Mouse (Mus musculus) ZHBTc4 (cell line): ENCODE data around the gene Ifrd1.
"Not testable (repeated sequence)": the region's sequence is repeated elsewhere in the genome, so short reads cannot be mapped to it uniquely, and the experiment has no call there.

ENCODE experiments used
- DNase-seq: peaks from one replicate; pipeline ENCODE4 v3.0.0-alpha.2; 2011; ENCODE audit warnings: low read depth, low spot score

Gene Ifrd1

DNA sequence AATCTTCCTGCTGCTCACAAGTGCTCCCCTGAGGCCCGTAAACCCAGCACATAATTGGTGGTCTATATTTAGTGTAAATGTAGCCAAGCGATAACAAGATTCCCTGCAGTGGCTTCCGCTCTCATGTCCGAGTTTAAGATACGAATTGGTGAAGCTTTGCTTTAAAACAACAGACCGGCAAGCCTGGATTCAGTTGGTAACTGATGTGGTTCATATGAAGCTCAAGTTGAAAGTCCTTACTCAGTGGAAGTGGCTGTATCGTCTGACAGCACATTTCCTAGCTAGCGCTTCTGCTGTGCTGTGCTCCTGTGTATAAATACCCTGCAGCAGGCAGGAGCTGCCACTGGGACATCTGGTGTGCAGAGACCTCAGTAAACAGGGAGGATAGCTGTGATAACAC, 49.0 kb downstream of the Ifrd1 start, which contains the start of gene Lsmem1:
Gene Lsmem1 (minus strand): TSS at position 189 of the 400 bp plus-strand sequence.
- DNase-seq: no peak

DNA sequence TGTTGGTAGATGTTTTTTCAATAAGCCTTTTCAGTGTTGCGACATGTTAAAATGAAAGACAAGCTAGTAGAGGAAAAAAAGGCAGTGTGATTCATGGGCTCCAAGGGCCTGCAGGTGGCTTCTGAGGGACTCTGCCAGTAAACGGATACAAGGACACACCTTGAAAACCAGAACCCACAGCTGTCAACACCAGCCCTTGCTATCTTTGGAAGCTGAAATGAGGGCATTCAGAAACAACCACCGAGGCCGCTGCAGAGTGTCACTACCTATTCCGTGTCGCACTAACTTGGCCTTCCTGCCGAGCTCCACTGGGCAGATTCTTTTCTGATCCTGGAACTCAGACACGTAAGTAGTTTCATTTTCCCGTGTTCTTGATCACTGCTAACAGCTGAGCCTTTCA, 49.9 kb downstream of the Ifrd1 start:
- no peak for DNase-seq

DNA sequence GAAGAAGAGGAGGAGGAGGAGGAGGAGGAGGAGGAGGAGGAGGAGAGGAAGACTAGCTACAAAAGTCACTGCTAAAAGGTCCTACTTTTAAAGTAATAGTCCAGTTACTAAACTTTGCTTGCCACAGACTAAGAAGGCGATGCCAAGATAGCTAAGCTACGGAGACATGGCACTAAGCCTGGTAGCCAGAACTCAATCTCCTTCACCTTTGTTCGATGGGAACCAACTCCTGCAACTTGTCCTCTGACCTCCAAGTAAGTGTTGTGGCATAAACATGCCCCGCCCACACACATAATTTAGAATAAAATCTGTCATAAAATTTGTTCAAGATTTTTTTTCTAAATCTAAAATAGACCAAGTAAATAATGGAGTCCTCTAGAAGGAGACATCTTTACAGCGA, 50.3 kb downstream of the Ifrd1 start:
- DNase-seq: no peak

DNA sequence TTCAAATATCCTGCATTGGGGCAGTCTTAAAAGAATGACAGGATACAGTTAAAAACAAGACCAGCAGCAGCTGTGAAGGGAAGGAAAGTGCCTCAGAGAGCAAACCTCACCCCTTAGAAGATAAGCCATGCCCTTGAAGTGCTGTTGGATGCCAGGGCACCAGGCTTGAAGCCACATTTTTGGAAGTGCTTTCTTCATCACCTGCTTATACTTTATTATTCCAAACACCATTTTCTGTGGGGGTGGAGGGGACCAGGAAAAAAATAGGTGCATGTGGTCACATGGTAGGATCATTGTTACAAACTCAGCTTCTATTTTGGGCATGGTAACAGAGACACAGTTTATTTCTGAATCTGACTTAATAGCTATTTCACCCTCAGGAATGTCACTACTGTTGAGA, 50.8 kb downstream of the Ifrd1 start:
- no peak for DNase-seq

DNA sequence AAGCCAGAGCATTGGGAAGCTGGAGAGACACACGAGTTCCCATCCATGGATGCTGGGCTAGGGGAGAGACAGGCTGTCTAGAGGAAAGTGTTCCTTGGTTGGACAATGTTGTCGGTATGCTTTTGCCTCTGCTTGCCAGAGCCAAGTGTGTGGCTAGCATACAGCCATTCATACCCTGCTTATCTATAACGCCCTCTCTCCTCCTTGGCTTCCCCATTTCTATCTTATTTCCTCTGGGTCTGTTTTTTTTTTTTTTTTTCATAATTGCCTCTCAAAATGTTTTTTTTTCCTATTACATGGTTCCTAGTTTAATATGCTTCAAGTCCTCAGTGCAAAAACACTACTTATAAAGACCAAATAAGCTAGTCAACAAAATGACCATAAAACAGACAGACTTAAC, 62.8 kb downstream of the Ifrd1 start:
- DNase-seq: no peak

DNA sequence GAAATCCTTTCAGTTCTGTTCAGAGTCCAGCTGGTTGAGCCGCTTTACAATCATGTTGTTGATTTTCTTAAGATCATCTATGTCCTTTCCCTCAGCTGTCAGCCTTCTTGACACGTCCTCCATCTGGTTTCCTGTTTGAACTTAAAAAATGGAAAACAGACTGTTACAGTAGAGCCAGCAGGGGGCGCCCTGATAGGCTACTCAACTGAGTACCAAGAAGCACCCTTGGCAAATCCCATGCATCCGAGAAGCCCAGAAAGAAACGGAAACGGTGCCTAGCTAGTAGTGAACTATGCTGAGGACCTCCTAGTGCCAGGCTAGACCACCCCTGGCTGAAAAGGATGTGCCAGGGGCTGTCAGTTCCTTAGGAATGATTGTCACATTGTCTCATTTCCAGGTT, 71.2 kb downstream of the Ifrd1 start:
- peak; percentile 67 for DNase-seq

DNA sequence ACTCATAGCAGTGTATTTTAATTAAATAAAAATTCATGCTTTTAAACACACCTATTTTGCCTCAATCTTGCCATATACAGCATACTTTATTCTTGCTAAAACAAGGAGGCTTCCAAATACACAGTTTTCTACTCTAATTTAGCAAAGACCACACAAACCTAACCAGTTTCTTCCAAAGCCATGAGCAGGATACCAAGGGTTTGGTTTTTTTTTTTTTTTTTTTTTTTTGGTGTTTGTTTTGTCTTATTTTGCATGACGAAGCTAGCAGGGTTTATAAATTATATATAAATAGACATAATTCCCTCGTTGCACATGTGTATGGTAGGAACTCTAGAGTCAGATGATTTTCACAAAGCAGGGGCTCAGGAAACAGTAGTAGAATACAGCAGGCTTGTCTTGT, 72.1 kb downstream of the Ifrd1 start:
- DNase-seq: no peak

DNA sequence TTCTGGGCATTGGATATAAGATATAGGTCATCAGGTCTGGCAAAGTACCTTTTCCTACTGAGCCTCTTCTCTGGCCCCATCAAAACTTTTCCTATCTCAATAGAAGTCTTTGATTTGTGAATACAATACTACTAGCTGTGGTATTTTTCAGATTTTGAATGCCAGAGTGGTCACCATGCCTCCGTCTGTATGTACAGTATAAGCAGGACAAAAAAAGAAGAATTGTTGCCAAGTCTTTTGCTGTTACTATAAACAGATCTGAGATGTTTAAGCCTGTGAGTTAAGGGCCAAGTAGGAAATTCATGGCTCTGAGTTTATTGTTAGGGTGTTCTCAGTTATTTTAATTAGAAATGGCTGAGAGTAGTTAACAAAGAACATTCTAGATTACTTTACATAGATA, 73.1 kb downstream of the Ifrd1 start:
- DNase-seq: not testable (repeated sequence)

DNA sequence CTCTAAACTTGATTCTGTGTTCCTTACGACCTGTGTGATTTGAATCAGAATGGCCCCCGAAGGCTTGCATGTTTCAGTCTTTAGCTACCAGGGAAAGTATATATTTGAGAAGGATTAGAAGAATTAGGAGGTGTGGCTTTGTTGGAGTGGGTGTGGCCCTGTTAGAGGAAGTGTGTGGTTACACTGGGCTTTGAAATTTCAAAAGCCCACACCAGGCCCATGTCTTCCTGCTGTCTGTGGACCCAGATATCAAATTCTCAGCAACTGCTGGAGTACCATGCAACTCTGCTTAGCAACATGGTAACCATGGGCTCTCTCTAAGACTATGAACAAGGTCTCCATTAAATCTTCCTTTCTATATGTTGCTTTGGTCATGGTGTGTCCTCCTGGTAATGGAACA, 76.7 kb downstream of the Ifrd1 start:
- no peak for DNase-seq

DNA sequence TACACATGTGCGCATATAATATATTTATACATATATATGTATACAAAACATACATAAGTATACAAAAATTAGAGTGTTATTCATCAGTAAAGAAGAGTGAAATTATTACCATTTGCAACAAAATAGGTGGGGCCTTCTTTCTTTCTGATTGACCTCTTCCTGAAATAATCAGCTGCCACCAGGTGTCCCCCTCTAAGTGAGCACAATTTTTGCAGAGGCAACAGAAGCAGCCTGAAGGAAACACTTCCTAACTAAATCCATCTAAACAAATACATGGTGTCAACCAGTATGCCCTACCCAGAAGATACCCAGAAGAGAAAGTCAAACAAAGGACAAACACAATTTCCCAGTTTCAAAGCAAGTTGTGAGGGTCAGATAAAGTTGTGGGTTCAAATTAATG, 78.6 kb downstream of the Ifrd1 start:
- DNase-seq: no peak

DNA sequence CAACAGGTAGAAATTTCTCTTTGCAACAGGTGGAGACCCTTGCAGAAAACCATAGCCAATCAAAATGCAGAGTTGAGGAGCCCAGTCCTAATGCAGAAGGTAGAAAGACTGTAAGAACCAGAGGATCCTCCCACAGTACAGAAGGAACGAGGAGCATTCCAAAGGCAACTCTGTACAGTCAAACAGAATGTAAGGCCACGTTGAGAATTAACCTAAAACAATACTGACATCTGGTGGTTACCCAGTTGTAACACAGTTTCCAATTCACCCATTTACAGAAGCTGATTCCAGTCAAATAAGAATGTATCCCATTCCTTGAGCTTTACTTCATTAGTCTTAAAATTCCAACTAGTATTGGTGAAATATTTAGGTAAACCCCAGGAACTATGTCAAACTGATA, 83.7 kb downstream of the Ifrd1 start:
- peak; percentile 58 for DNase-seq

DNA sequence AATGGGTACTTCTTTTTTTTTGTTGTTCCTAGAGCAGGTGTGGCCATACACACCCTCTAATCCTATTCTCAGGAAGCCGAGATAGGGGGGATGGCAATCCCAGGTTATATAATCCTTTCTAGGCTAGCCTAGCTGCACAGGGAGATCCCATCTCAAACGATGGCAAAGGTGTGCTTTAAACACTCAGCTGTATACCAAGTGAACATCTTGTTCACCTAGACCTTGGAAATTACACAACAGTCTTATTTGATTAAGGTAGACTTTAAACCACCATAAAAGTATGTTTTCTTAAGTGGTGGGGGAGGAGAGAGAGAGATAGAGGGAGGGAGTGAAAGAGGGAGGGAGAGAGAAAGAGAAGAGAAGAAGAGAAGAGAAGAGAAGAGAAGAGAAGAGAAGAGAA, 87.5 kb downstream of the Ifrd1 start:
- DNase-seq: no peak

DNA sequence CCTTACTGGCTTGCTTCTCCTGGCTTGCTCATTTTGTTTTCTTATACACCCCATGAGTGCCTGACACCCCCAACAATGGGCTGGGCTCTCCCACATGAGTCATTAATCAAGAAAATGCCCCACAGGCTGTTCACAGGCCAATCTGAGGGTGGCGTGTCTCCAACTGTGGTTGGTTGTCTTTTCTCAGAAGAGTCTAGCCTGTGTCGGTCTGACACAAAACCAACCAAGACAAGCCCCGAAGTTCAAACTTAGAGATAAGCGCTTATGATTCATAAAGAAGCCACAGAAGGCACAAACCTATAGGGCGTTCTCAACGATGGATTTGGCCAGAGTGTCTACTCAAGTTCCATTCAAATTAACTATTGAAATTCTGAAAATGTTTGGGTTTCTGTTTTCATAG, 94.1 kb downstream of the Ifrd1 start:
- DNase-seq: no peak

DNA sequence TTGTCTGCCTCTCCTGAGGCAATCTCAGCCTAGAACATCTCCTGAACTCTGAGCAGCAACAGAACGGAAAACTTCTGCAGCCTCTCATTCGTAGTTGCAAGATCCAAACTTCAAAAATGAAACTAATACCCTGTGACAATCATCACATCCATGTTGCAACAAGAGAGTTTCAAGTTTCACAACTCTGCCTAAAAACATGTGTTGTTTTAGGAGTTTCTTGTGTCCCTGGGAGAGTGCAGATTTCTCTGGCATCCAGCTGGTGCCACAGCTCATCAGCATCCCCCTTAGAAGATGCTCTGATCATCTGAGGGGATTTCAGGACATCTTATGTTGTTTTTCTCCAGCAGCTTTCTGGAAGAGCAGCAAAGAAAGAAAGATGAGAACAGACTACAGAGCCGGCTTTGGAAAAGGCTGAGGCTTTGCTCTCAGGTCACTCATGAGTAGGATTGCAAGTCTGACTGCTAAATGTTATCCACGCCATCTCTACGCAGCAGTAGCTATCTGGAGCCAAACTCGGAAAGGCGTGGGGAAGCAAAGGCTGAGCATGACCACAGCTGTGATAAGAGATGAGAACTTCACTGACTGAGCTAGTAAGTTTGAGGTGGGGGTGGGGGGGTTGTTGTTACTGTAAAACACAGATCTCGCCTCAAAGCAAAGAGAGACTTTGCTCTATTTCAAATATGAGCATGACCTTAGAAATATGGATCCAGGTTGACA, 95.8 kb downstream of the Ifrd1 start:
- no peak for DNase-seq
